Mouse (Mus musculus): ENCODE measurements at regions not wholly inside any gene's neighbourhood (a gene's known extent, or its start where the extent isn't known, plus 50 kb on each side); places are given as distances from the start of the nearest gene placed in this dataset.
"Not testable (repeated sequence)": the region's sequence is repeated elsewhere in the genome, so short reads cannot be mapped to it uniquely, and the experiment has no call there.

- intact Hi-C loops (cut with DNase I); DNase-seq: not testable (repeated sequence)
These were observed 64.1 kb upstream of the Ces1h start for GRCm38 (mm10) chr8:93443631-93444030.

GRCm38 (mm10) chr8:93441936-93442335, 62.4 kb upstream of the Ces1h start:
- DNase-seq = no peak
- intact Hi-C loops (cut with DNase I) = no loop called here

GRCm38 (mm10) chr8:93436586-93436985, 57.1 kb upstream of the Ces1h start:
- DNase-seq; intact Hi-C loops (cut with DNase I): not testable (repeated sequence)

- intact Hi-C loops (cut with DNase I) = loop anchor here (1.0 to 2.0 kb wide), 2 partner anchors 372 to 419 kb away; no protein-coding TSS in a partner anchor
- DNase-seq = peak; percentile 66 to 74
These were observed 51.1 kb upstream of the Ces1h start for GRCm38 (mm10) chr8:93430637-93431036.
